In genomic region chr12:72053851-72054250, GRCm38 (mm10) we compare ENCODE assay signal across 21 mouse cellular contexts. TPM values are rescaled to one million over a fixed set of nuclear protein-coding genes. Genes with fewer than 3 reads are reported as not detected.
"Had no signal": no experiment of that assay in that cellular context is flagged by ENCODE, and none has a peak within 500 bp of the region (broad histone marks: within the 10 kb centered on the region; RNA-seq: fewer than 3 reads in every experiment).

No protein-coding gene starts in this region.

- H3K9ac ChIP-seq: heart, embryonic 12.5 days; hindbrain, embryonic 12.5 days; hindbrain, embryonic 14.5 days; intestine, embryonic 15.5 days; kidney, embryonic 15.5 days; limb, embryonic 13.5 days; limb, embryonic 15.5 days had no signal

- H3K4me2 ChIP-seq: heart, embryonic 12.5 days; hindbrain, embryonic 12.5 days; hindbrain, embryonic 14.5 days; intestine, embryonic 15.5 days; kidney, embryonic 15.5 days; limb, embryonic 13.5 days; limb, embryonic 15.5 days had no signal

- H3K27ac ChIP-seq: gastrocnemius, adult 2 months; heart, adult 2 months; heart, embryonic 10.5 days; hindbrain, embryonic 10.5 days; hindbrain, embryonic 12.5 days; hindbrain, embryonic 14.5 days; intestine, embryonic 15.5 days; kidney, embryonic 15.5 days; kidney, postnatal 0 days; limb, embryonic 13.5 days; limb, embryonic 15.5 days had no signal

- ATAC-seq: hindbrain, embryonic 16.5 days; inflammation-experienced regulatory T-cells, adult 6 months; intestine, embryonic 15.5 days; intestine, postnatal 0 days had no signal

- H3K4me1 ChIP-seq: heart, embryonic 10.5 days; heart, embryonic 12.5 days; hindbrain, embryonic 10.5 days; hindbrain, embryonic 12.5 days; intestine, embryonic 15.5 days; kidney, embryonic 15.5 days; limb, embryonic 13.5 days; limb, embryonic 15.5 days had no signal

- H3K27me3 ChIP-seq: heart, embryonic 12.5 days; hindbrain, embryonic 12.5 days; intestine, embryonic 15.5 days; limb, embryonic 15.5 days had no signal

- H3K36me3 ChIP-seq: heart, embryonic 10.5 days; heart, embryonic 12.5 days; hindbrain, embryonic 10.5 days; hindbrain, embryonic 12.5 days; intestine, embryonic 15.5 days; kidney, embryonic 15.5 days; limb, embryonic 13.5 days; limb, embryonic 15.5 days had no signal

- H3K4me3 ChIP-seq: gastrocnemius, adult 2 months; heart, adult 2 months; heart, embryonic 10.5 days; heart, embryonic 12.5 days; hindbrain, embryonic 10.5 days; hindbrain, embryonic 12.5 days; intestine, embryonic 15.5 days; kidney, embryonic 15.5 days; limb, embryonic 13.5 days; limb, embryonic 15.5 days had no signal

- H3K9me3 ChIP-seq: heart, embryonic 10.5 days; intestine, embryonic 15.5 days; limb, embryonic 15.5 days had no signal

- DNase-seq: gastrocnemius, adult 2 months; gastrocnemius, postnatal 10 days; gastrocnemius, postnatal 25 days; heart, adult 2 months; kidney, adult 18-20 months; kidney, adult 8-10 months; layer of hippocampus, adult 9-11 months; left cerebral cortex, postnatal 4 days had no signal

RNA-seq across cellular contexts. Expression of gene Gpr135, which starts 17.1 kb away (rescaled TPM):
- polyA plus RNA-seq: inflammation-experienced regulatory T-cells, adult 6 months had no signal
